Mouse (Mus musculus) embryonic facial prominence, embryonic 11.5 days (tissue): ENCODE measurements at regions not wholly inside any gene's neighbourhood (a gene's known extent, or its start where the extent isn't known, plus 50 kb on each side); places are given as distances from the start of the nearest gene placed in this dataset.
A peak's percentile ranks its signal among the peaks of the same experiment; 100 is the strongest.

Experiments used
- ATAC-seq: fragments of 200-750 bp; cut with Nextera tagmentation; replicated peaks from 2 replicates; pipeline ENCODE4 v1.8.0; 2017; ENCODE audit warnings: low read depth; ENCODE audit not compliant: insufficient number of reproducible peaks, low FRiP score, low TSS enrichment
- DNase-seq: peaks from one replicate; pipeline ENCODE4 v3.0.0-alpha.2; 2015; ENCODE audit warnings: low spot score
- H3K27ac ChIP-seq: fragments of 300-500 bp; sonication (generic); replicated peaks from 2 replicates; pipeline ENCODE4 v1.5.1; 2014; ENCODE audit warnings: mild to moderate bottlenecking, low read depth, low read length, control low read depth
- H3K27me3 ChIP-seq: fragments of 300-500 bp; sonication (generic); 2 replicates; pipeline ENCODE4 v1.6.1; 2014; ENCODE audit warnings: mild to moderate bottlenecking, low read length, moderate library complexity, mixed read lengths; ENCODE audit not compliant: control insufficient read depth, insufficient read depth
- H3K36me3 ChIP-seq: fragments of 300-500 bp; sonication (generic); replicated peaks from 2 replicates; pipeline ENCODE4 v1.6.1; 2014; ENCODE audit warnings: low read depth, mild to moderate bottlenecking, low read length, moderate library complexity, mixed read lengths; ENCODE audit not compliant: control insufficient read depth, insufficient read depth
- H3K4me1 ChIP-seq: fragments of 300-500 bp; sonication (generic); 2 replicates; pipeline ENCODE4 v1.6.1; 2014; ENCODE audit warnings: low read length, mixed read lengths; ENCODE audit not compliant: control insufficient read depth, insufficient read depth
- H3K4me2 ChIP-seq: fragments of 300-500 bp; sonication (generic); 2 replicates; pipeline ENCODE4 v1.6.1; 2014; ENCODE audit warnings: low read depth, mild to moderate bottlenecking, control low read depth, low read length, moderate library complexity
- H3K4me3 ChIP-seq: fragments of 300-500 bp; sonication (generic); 2 replicates; pipeline ENCODE4 v1.5.1; 2014; ENCODE audit warnings: low read depth, low read length, control low read depth
- H3K9ac ChIP-seq: fragments of 300-500 bp; sonication (generic); replicated peaks from 2 replicates; pipeline ENCODE4 v1.6.1; 2014; ENCODE audit warnings: mild to moderate bottlenecking, control low read depth, low read length
- H3K9me3 ChIP-seq: fragments of 300-500 bp; sonication (generic); replicated peaks from 2 replicates; pipeline ENCODE4 v1.6.1; 2016; ENCODE audit warnings: mild to moderate bottlenecking, low read length, inconsistent platforms, mixed read lengths; ENCODE audit not compliant: control insufficient read depth
- WGBS: fragments of 180-500 bp; shearing (Covaris S2); extraction: QIAGEN DNeasy Blood & Tissue Kit; methylation state at CpG from one replicate; pipeline ENCODE4 v1.1.7; 2014; 5-methylcytosine and 5-hydroxymethylcytosine counted together

GRCm38 (mm10) chr16:25066822-25067221 lies 219.8 kb upstream of the Tprg start:
- Histone ChIP-seq H3K27ac (no peak overlapping the region), H3K4me3 (no peak overlapping the region), H3K9me3 (no peaks in the 10 kb centered on the region), H3K4me2 (no peak overlapping the region), H3K9ac (no peak overlapping the region), H3K27me3 (no peaks in the 10 kb centered on the region), H3K36me3 (no peaks in the 10 kb centered on the region), H3K4me1 (no peaks in the 10 kb centered on the region)
- ATAC-seq, result no peak
- WGBS, result 52% methylated on average over 7 of the region's 7 CpGs
- DNase-seq, result no peak

DNA sequence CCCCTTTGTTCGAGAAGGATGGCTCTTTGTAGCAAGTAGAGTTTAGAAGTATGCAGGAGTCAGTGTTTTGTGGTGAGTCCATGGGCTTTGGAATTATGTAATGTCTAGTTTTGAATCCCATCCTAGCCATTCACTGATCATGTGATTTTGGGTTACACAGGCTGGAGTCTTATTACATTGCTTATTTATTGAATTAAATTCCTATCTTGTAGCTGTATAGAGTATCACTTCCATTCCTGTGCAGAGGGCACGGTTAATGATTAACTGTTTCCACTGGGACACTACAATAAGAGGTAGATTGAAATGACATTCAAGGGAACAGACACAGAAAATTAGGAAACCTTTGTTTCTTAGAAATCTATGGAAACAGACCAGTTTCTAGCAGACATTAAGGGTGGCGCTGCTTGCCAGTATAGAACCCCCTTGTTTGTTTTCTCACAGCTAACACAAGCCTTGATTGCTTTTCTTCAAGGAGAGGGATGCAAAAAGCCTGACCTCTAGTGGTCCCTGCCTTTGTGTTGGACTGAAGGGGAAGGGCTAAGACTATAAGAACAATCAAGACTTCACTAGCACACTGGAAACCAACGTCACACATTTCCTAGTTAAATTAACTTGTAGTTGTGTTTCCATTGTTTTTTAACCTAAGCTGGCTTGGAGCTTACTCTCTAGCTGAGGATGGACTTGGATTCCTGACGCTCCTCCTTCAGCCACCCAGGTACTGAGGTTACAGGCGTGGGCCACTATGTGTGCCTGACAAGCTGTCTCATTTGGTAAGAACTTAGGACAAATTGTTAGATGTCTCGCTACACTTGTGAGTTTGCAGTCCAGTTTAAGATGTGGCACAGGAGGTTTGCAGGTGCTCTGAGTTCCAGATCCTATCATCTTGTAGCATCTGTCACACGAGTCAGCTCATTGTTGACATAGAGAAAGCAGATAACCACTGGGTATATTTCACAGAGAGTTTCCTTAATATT lies 219.1 kb upstream of the Tprg start:
- H3K4me2 ChIP-seq, result no peak overlapping the region
- H3K36me3 ChIP-seq, result no peaks in the 10 kb centered on the region
- DNase-seq (peak; percentile 54), ATAC-seq (no peak)
- H3K27ac ChIP-seq, result no peak overlapping the region
- WGBS, result 52% methylated on average over 8 of the region's 8 CpGs
- H3K27me3 ChIP-seq, result no peaks in the 10 kb centered on the region
- H3K9ac ChIP-seq, result no peak overlapping the region
- no peaks in the 10 kb centered on the region for H3K4me1 ChIP-seq
- H3K4me3 ChIP-seq, result no peak overlapping the region
- H3K9me3 ChIP-seq, result no peaks in the 10 kb centered on the region

DNA sequence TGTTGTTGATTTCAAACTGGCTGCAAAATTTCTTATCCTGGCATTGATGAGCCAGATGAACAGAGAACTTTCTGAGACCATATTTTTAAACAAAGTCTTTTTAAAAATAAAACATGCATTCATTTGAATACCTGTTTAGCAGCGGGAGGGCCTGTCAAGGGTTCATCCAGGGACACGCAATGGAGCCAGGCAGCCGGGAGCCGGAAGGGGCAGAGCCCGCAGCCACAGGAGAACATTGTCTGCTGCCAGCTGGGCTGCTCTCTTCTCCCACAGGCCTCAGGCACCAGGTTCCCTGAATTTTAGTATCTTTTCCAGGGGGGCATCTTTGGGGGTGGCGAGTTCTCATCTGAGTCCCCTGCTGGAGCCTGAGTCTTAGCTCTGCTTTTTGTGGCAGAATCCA lies 205.8 kb upstream of the Tprg start:
- no peaks in the 10 kb centered on the region for H3K4me1 ChIP-seq
- H3K27me3 ChIP-seq, result no peaks in the 10 kb centered on the region
- no peak overlapping the region for H3K4me2 ChIP-seq
- ATAC-seq (no peak), DNase-seq (no peak)
- no peak overlapping the region for H3K27ac ChIP-seq
- H3K4me3 ChIP-seq, result no peak overlapping the region
- WGBS, result 92% methylated on average over 6 of the region's 6 CpGs
- no peak overlapping the region for H3K9ac ChIP-seq
- no peaks in the 10 kb centered on the region for H3K36me3 ChIP-seq
- no peaks in the 10 kb centered on the region for H3K9me3 ChIP-seq

GRCm38 (mm10) chr16:25083729-25084128 lies 202.9 kb upstream of the Tprg start:
- no peak overlapping the region for H3K4me3 ChIP-seq
- H3K4me2 ChIP-seq, result no peak overlapping the region
- H3K9ac ChIP-seq, result no peak overlapping the region
- no peaks in the 10 kb centered on the region for H3K9me3 ChIP-seq
- H3K36me3 ChIP-seq, result no peaks in the 10 kb centered on the region
- DNase-seq (no peak), ATAC-seq (no peak)
- no peaks in the 10 kb centered on the region for H3K4me1 ChIP-seq
- H3K27me3 ChIP-seq, result no peaks in the 10 kb centered on the region
- H3K27ac ChIP-seq, result no peak overlapping the region
- 85% methylated on average over 1 of the region's 1 CpGs for WGBS

DNA sequence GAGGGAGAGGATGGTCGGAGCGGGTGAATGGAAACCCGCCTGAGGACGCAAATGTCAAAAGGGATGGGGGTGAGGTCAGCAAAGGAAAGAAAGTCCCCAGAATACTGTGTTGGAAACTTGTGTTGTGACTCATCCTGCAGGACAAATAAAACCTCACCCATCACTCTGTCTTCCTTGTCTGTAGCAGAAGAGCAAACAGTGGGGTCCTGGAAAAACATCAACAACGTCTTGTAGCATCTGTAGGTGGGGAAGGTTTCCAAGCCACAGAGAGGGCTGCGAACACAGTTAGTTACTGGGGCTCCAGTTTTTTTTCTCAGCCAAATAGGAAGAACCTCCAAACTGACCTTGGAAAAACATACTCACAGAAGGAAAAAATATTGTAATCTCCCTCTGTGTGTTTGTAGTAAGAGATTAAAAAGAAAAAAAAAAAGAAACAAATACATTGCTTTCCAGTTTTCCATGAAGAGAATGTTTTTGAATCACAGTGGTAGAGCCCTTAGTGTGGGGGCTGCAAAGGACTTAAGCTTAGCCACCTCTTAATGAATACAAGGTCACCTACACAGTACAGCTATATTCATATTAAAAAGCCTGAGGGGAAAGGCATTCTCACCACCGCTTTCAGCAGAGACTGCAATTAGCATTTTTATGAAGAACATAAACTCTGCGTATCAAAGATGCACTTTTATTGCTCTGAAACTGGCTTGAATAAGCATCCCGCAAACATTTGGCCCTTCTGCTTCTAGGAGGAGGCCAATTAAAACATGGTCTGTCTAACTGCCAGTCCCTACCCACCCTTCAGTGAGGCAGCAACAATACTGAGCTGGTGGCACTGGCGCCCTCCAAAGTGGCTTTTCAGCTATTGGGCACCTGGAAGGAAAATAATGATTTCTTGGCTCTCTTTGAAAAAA lies 198.6 kb upstream of the Tprg start:
- 77% methylated on average over 10 of the region's 10 CpGs for WGBS
- H3K4me2 ChIP-seq, result no peak overlapping the region
- ATAC-seq (no peak), DNase-seq (no peak)
- no peaks in the 10 kb centered on the region for H3K4me1 ChIP-seq
- no peak overlapping the region for H3K4me3 ChIP-seq
- no peaks in the 10 kb centered on the region for H3K36me3 ChIP-seq
- H3K9me3 ChIP-seq, result no peaks in the 10 kb centered on the region
- no peaks in the 10 kb centered on the region for H3K27me3 ChIP-seq
- H3K9ac ChIP-seq, result no peak overlapping the region
- H3K27ac ChIP-seq, result no peak overlapping the region

DNA sequence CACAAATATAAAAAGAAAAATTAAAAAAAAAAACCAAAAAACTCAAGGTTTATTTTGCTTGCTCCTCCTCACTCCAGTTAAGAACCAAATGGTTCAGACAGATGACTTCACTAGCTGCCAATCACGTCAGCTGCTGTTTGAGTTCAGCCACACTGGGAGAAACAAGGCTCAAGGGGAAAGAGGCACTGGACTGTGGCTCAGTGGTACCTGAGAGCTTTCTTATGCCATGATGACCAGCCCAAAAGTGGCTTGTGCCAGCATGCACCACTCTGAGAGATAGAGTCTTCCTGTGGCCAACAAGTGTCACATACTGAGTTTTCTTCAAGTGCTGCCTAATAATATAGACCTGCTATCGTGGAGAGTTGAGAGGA lies 198.0 kb upstream of the Tprg start:
- ATAC-seq (no peak), DNase-seq (no peak)
- Histone ChIP-seq H3K27ac (no peak overlapping the region), H3K36me3 (no peaks in the 10 kb centered on the region), H3K4me1 (no peaks in the 10 kb centered on the region), H3K9me3 (no peaks in the 10 kb centered on the region), H3K4me2 (no peak overlapping the region), H3K9ac (no peak overlapping the region), H3K27me3 (no peaks in the 10 kb centered on the region), H3K4me3 (no peak overlapping the region)
- 83% methylated on average over 2 of the region's 2 CpGs for WGBS

GRCm38 (mm10) chr16:25104165-25104564 lies 182.5 kb upstream of the Tprg start:
- Histone ChIP-seq H3K27me3 (no peaks in the 10 kb centered on the region), H3K36me3 (no peaks in the 10 kb centered on the region), H3K4me2 (no peak overlapping the region), H3K4me1 (no peaks in the 10 kb centered on the region), H3K9ac (no peak overlapping the region), H3K27ac (no peak overlapping the region), H3K9me3 (no peaks in the 10 kb centered on the region), H3K4me3 (no peak overlapping the region)
- ATAC-seq, result no peak
- DNase-seq, result no peak
- WGBS, result 83% methylated on average over 2 of the region's 2 CpGs

DNA sequence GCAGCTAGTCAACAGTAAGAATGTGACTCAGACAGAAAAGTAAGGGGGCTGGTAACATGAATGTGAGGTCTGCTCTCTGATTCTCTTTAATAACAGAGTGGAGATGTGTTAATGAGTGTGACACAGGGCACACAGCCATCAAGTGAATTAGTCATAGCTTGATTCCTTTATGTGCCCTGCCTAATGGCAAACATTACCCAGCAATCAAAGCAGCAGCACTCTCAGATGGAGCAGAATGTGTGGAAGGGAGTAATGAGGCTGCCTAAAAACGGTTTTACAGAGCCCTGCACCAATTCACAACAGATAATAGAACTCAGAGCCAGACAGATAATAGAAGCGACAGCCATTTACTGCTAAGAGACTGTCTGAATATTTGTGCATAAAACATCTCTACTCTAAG lies 182.0 kb upstream of the Tprg start:
- H3K4me3 ChIP-seq, result no peak overlapping the region
- 59% methylated on average over 2 of the region's 2 CpGs for WGBS
- no peaks in the 10 kb centered on the region for H3K36me3 ChIP-seq
- H3K4me1 ChIP-seq, result no peaks in the 10 kb centered on the region
- no peak overlapping the region for H3K27ac ChIP-seq
- no peaks in the 10 kb centered on the region for H3K27me3 ChIP-seq
- no peak overlapping the region for H3K4me2 ChIP-seq
- 0 out of 2 replicates have a peak, but pooled peaks have one; percentile 44 for ATAC-seq
- H3K9ac ChIP-seq, result no peak overlapping the region
- no peaks in the 10 kb centered on the region for H3K9me3 ChIP-seq
- DNase-seq, result no peak
